Mouse (Mus musculus) MEL-GATA-1-ER (cell line): Measurements from ENCODE around the gene Gm15737.

Experiments
- DNase-seq: peaks from one replicate; pipeline ENCODE4 v3.0.0-alpha.2; 2012; ENCODE audit warnings: low read depth; ENCODE audit errors: extremely low read depth

Gene Gm15737

GRCm38 (mm10) chr6:92869089-92869581, at the start of gene Gm15737:
Gene Gm15737, plus strand, starts transcription at chr6:92869357.
- no peak for DNase-seq

DNA sequence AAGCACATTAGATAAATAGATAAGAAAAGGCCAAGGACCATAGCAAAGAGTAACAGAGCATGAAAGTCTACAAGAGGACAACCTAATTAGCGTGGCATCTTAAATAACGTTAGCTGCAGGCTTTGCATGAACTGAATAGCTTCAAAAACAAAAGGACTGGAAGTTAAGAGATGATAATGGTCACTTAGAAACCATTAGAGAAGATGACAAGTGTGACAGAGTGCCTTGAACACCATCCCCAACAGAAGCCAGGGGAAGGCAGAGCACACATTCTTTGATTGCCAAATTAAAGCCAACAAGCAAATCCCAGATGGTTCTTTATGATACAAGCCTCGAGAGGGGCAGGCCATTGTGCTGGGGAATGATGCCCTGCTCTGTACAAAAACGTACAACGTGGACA, 47.6 kb upstream of the Gm15737 start:
- no peak for DNase-seq

- no peak for DNase-seq
These were observed 47.2 kb upstream of the Gm15737 start for GRCm38 (mm10) chr6:92822006-92822405.

- no peak for DNase-seq
These were observed 45.2 kb upstream of the Gm15737 start for GRCm38 (mm10) chr6:92823991-92824390.

DNA sequence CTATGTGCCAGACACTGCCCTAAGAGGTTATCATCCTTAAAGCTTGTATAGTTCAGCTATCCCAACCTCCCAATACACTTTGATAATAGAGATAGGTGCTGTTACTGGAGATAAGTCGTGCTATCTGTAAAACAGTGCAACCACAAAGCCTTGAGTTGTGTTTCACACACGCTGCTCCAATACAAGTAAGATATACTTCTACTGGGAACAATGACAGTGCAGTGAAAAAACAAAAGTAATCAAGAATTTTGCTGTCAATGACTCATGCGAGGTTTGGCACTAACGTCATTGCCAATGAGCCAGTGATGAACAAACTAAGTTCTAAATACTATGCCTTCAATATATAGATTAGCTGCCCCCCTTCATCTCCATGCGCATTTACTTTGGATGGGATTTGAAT, 42.6 kb upstream of the Gm15737 start:
- no peak for DNase-seq

DNA sequence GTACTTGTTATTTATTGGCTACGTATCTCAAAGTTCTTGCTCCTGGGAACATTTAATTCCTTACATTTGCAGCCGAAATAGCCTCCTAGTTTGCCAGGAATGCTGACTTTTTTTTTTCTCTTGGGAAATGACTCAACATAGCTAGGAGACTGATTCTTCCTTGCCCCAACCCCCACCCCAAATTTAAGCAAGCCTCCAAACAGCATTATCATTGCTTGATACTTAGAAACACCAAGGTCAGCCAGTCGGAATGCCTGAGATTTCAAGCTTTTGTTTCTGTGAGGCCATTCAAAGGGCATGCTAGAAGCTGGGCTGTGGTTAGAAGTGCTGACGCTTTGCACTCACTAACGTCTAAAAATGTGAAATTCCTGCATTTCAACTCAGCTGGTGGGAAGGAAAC, 41.8 kb upstream of the Gm15737 start:
- no peak for DNase-seq

DNA sequence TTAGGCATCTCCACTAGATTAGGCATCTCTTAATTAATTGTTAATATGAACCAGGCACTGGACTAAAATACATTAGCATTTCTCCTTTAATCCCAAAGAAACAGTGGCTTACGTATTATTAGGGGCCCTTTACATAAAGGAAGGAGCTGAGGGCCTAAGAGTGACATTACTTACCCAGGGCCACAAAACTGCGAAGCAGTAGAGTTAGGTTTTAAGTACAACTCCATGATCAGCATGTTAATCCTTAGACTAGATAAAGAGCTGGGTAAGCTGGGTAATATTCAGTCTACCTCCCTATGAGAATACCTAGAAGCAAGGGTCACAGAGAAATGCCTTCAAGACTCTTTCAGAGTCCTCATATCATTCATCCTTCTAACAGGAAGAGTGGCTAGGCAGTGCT, 40.0 kb upstream of the Gm15737 start:
- DNase-seq: no peak

DNA sequence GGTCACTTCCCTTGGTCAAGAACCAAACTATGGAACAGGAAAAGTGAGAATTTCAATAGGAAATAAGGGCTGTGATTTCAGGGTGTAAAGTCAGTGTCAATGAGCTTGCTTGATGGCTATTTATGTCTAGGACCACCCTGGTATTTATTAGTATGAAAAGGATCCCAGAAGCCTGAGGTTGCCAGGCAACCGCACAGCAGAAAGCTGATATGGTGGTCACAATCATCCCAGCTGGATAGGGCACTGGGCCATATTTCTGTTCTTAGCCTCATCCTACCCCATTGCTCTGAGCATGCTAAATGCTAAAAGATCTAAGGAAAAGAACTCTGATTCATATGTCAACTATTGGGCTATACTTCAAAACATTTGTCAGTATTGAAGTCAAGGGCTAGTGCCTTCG, 38.1 kb upstream of the Gm15737 start:
- DNase-seq: no peak

DNA sequence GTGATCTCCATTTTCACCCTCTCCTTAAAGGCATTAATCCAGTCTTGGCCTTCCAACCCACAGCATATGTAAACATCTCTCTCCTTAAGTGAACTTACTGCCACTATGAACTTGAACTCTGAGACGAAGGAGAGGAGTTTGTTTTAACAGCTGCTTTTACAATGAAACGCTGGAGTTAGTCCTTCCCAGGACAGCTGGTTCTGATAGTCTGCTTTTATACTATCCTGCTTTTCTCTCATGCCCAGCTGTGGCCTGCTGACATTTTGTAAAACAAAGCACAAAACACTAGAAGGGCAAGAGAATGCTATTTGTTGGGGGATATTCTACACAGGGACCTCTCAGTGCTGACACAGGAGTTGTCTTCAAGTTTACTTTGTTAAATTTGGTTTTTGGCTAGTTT, 27.2 kb upstream of the Gm15737 start:
- DNase-seq: no peak

DNA sequence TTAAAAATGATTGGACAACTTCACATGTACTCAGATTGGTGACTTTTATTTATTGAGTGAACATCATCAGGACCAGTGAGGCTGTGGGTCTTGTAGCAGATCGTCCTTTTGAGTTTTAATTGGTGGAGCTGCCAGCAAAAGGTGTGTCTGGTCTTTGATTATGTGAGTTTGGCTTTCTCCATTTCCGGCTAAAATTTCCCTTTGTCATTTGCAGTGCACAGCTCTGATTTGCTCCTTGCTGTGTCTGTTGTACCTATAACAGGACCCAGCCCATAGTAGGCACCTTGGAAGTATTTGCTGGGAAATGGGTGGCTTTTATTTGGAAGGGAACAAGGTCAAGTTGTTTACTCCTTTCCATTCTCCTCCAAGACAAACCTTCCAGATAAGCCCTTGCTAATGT, 25.7 kb upstream of the Gm15737 start:
- DNase-seq: no peak

DNA sequence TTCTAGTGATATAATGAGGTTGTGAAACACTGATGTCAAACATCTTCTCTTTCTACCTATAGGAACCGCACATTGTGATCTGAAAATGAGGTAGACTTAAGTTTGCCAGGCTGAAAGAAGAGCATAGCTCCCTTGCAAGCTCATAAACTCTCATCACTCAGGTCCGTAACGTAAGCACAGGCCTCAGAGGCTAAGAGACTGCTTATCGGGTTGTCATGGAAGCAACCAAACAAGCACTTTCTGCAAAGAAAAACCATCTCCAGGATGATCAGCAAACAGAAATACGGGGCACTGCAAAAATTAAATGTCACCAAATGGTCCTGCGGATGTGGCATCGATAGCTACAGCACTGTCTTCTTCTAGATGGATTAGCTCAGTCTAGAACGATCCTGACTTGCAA, 23.3 kb upstream of the Gm15737 start:
- DNase-seq: no peak

GRCm38 (mm10) chr6:92846614-92847013, 22.5 kb upstream of the Gm15737 start:
- no peak for DNase-seq

DNA sequence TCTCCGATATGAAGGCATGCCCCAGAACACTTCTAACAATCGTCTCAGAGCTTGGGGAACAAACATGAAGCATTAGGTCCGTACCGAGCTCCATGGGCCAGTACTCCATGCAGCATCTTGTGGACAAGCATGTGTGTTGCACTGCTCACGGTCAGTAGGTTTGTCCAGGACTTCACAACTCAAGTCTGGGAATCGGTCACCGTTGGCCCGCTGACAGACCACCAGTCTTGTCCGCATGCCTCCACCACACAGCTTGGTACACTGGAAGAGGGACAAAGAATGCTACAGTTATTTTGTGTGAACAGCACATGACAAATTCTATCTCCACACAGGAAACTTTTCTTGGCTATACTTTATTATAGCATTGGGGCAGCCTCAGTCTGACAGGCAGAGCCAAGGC, 19.9 kb upstream of the Gm15737 start:
- DNase-seq: no peak

- no peak for DNase-seq
These were observed 18.9 kb upstream of the Gm15737 start for GRCm38 (mm10) chr6:92850250-92850649.

- DNase-seq: no peak
These were observed 14.3 kb upstream of the Gm15737 start for GRCm38 (mm10) chr6:92854873-92855272.

GRCm38 (mm10) chr6:92857761-92858160, 11.4 kb upstream of the Gm15737 start:
- DNase-seq: no peak

DNA sequence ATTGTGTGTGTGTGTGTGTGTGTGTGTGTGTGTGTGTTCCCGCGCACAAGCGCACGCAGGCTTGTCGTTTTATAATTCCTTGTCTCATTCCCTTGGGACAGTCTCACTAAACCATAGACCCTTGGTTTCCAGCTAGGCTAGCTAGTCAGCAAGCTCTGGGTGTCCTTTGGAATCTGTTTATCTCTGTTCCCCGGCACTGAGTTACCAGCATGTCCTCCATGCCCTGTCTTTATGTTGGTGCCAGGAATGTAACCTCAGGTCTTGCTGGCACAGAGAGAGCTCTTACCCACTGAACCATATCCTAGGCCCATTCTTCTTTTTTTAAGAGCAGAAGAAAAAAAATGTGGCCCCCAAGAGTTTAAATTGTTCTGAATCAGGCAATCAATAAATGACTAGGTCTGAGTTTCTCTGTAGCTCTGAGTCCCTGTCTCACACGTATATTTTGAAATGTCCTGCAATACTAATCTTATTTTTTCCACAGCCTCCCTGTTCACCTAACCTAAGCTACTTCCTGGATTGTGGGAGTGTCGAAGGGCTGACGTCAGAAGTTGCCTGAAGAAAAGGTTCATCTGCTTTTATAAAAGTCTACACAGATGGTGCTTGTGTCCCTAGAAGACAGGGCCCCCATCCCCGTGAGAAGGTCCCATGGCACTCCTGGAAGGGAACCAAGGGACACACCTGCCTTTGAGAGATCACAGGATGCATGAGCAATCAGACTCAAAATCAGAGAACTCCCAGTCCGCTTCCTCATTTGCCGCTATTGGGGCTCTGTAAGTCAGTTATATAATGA, 10.2 kb upstream of the Gm15737 start:
- DNase-seq: no peak

DNA sequence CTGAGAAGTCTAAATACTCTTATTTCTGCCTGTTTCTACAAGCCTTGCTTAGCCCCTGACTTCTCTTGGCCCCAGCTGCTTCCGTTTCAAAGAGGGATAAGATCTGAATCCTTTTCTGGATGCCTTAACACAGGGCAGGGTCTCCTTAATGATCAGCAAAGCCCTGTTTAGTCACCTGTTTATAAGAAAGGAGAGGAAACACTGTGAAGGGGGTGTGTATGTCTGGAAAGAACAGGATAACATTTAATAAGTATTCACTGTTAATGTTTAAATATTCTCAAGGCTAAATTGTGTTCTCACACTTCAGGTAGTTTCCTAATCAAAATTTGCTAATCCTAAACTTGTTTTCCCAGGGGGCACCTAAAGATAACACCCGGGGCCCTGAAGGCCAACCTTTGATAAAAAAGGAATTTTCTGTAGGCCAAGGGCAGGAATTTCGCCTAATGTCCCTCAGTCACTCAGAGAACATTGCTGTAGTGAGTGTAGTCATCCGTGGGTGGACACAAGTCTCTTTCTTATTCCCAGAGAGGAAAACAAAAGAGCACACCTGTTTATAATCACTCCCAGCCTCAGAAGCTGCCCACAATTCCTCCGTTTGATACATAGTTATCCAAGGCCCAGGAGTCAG, 8.8 kb upstream of the Gm15737 start:
- DNase-seq: no peak

DNA sequence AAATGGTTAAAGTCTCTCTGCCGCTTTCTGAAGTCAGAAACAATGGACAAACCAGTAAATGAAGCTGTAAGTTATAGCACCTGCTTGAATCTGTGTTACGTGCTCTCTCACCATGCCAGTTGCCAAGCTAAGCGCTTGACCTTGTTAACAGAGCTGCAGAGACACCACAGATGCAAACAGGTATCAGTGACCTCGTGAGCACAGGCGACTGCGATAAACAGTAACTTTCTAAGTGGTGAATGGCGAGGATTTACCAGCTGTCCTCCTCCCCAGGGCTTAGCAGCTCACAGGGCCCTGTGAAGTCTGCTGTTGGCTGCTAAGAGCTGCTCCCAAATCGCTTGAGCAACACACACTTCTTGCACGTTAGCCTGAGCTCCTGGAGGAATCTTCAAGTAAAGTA, 6.6 kb upstream of the Gm15737 start:
- DNase-seq: no peak

DNA sequence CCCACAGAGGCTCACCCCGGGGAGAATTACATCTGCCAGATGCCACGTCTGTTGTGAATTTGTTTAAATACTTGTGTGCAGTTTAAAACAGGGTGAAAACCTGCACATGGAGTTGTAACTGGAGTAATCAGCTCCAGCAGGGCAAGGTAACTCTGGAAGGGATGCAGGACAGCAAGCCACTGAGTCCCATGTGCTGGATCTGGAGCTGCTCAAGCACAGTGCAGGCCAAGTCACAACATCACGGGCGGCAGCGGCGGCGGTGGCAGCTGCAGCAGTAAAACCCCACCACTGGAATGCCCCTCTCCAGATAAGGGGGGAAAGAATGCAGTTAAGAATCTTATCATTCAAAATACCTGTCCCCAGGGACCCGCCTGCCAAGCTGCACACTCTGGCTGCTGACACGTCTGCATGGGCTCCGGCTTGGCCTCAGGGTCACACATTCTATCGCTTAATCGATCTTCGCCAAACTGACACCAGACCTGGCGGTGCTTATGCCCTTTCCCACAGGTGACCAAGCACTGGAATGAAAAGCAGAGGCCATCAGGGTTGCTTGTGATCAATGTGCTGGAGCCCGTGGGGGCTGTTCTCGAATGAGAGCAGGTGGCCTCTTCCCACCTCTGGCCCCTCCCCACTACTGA, 544 bp downstream of the Gm15737 start:
- no peak for DNase-seq

DNA sequence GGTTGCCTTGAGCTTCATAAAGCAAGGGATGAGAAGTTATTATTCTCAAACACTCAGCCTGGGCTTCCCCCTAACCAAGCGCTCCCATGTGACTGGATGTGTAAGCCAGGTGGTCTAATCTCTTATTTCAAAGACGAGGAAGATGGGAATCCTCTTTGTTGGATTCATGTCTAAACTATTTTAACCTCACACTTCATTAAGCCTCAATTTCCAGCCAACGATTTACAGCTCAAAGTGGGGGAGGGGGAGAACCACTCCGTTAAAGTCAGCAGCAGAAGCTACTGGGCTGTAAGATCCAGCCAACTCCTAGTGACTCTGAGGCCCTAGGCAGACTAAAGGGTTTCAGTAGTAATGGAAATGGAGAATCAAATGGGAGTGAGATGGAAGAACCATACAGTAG, 2.7 kb downstream of the Gm15737 start:
- no peak for DNase-seq

- no peak for DNase-seq
These were observed 3.6 kb downstream of the Gm15737 start for GRCm38 (mm10) chr6:92872766-92873165.

- no peak for DNase-seq
These were observed 5.7 kb downstream of the Gm15737 start for GRCm38 (mm10) chr6:92874854-92875253.
